Mouse (Mus musculus): ENCODE results near the gene Cmtm4.
"Not testable (repeated sequence)": the region's sequence is repeated elsewhere in the genome, so short reads cannot be mapped to it uniquely, and the experiment has no call there.

Gene Cmtm4

DNA sequence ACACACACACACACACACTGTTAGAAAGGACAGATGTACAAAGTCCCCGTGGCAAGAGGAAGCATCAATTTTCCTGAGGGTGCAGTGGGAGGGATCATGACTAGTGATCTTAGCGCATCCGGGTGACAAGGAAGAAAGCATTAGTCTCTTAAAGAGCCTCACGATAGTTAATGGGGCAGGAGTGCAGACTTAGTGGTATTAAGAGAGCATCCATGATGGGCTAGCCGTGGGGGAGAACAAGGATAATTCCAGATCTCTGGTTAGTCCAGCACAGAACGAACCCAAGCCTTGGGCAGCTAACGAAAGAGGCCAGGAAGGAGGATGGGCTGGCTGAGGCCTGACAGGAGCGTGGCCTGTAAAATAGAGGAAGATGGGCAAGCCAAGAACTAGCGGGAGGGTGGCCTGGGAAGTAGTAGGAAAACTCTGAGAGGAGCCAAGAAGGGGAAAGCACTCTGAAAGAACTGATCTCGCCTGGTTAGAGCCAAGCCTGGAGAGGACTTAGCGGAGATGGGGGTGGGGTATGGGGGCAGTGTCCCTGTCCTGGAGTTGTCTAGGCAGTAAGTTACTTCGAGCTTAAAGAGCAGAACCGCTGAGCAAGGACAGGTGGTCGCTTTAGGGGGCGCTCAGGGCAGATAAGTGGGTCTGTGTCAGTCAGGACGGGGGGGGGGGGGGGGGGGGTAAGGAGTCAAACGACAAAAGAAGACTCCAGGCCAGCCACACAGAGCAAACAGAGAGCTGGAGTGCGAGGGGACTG is 56.2 kb downstream of the Cmtm4 start, which contains the start of gene Cmtm3:
Cmtm3 (plus strand) TSS at position 182 of the 754 bp plus-strand sequence.
- no peak for DNase-seq (ENCODE audit: low read depth)

GRCm38 (mm10) chr8:104337890-104338289 is 57.7 kb downstream of the Cmtm4 start:
- DNase-seq (ENCODE audit: low read depth), result no peak

- DNase-seq (ENCODE audit: low read depth), result no peak
Measured at GRCm38 (mm10) chr8:104336806-104337205, 58.8 kb downstream of the Cmtm4 start.

DNA sequence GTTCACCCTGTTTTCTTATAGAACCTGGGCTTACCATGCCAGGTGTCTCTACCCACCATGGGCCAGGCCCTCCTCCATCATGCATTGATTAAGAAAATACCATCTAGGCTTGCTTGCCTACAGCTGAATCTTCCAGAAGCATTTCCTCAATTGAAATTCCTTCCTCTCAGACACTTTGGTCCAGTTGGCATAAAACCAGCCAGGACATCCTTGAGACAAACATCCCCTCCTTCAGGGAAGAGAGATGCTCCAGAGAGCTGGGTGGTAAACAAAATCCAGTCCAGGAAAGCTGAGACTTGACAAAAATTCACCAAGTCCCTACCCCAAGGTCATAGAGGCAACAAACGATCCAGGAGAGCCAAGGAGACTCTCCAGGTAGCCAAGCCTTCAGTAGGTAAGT is 61.4 kb downstream of the Cmtm4 start:
- no peak for DNase-seq (ENCODE audit: low read depth)

DNA sequence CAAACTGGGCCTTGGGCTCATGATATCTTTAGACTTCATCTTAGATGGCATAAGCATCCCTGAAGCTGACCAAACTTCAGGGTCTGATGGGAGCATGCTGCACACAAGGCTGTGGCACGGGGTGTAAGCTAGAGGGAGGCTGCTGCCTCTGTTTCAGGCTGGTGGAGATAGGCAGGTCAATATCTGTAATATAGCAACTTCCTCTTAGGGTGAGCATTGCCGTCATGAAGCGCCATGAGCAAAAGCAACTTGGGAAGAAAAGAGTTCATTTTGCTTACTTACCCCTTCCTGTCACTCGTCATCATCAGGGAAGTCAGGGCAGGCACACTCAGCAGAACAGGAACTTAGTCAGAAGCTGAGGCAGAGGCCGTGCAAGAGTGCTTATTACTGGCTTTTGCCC is 61.8 kb downstream of the Cmtm4 start:
- no peak for DNase-seq (ENCODE audit: low read depth)

DNA sequence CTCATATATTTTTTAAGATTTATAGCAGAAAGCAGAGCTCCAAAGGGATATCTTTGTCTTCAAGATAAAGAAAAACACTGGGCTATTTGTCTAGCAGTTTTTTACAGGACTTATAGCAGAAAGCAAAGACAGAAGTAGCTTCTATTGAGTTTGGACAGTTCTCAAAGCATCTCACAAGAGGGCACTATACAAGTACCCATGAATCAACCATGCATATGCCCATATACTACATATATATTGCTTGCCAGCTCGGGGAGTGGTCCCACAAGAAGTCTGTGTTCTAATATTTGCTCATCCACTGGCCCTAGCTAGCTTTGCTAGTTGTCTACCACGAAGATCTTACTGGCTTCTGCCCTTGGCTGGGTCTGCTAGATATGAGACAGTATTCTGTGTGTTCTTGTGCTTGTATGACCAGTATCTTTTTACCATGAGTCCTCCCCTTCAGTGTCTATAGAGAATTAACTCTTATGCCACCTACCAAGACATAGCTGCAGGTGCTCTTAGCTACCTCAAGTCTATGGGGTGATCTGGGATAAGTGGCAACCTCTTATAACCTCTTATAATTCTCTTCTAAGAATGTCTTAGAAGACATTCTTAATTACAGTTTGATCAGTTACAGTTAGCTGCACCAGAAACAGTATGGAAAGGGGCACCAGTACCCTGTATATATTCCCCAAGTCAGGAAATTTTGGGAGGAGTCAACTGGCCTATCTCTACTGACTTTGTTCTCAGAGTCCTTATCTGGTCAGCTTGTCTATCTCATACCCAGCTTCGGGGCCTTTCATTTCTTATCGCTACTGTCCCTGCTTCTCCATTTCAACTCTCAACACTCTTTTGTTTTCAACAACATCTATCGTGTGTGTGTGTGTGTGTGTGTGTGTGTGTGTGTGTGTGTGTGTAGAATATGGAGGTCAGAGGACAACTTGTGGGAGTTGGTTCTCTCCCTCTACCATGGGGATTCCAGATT is 62.7 kb downstream of the Cmtm4 start:
- DNase-seq (ENCODE audit: low read depth), result no peak

DNA sequence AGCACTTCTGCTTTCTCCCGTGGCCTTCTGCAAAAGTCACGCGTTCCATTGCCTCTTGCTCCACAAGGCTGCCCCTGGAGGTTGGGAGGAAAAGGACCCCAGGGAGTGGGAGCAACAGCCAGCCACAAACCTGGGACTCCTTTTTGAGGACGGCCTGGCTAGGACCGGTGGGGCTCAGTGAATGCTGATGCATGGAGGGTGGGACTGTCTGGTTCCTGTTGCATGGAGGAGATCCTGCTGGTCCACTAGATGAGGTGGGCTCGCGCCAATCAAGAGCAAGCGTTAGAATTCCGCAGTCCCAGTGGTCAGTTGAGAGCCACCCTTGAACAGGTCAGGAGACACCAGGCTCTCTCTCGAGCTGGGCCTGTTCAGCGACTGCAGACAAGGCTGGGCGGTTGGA is 73.7 kb downstream of the Cmtm4 start, which contains the start of gene Cmtm2b:
Cmtm2b (plus strand) TSS at position 301 of the 400 bp plus-strand sequence.
- not testable (repeated sequence) for DNase-seq (ENCODE audit: low read depth)

- DNase-seq (ENCODE audit: low read depth), result not testable (repeated sequence)
Measured at GRCm38 (mm10) chr8:104321267-104321666, 74.3 kb downstream of the Cmtm4 start, which contains the start of gene Gm11020. Gm11020 (plus strand) TSS chr8:104321567.

DNA sequence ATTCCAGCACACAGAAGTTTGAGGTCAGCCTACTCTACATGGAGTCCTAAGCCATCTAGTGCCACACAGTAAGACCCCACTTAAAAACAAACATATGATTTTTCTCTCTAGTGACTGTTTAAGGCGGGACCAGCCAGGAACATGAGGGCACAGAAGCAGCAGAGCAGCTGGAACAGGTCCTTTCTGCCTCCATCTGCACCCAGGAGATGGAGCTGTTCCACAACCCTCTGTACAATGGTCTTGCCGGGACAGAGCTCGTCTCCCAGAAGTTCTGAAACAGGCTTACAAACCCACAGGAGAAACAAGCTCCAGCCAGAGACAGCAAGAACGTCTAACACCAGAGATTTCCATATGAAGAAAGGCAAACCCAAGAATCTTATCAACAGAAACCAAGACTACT is 82.3 kb downstream of the Cmtm4 start:
- DNase-seq (ENCODE audit: low read depth), result peak; percentile 14

GRCm38 (mm10) chr8:104312023-104312422 is 83.6 kb downstream of the Cmtm4 start:
- not testable (repeated sequence) for DNase-seq (ENCODE audit: low read depth)

GRCm38 (mm10) chr8:104309441-104310155 is 86.0 kb downstream of the Cmtm4 start, which contains the start of the genes Gm45711 and Cmtm1:
Gm45711 (minus strand) TSS chr8:104310081.
Cmtm1 (minus strand) TSS chr8:104310145.
- not testable (repeated sequence) for DNase-seq (ENCODE audit: low read depth)

DNA sequence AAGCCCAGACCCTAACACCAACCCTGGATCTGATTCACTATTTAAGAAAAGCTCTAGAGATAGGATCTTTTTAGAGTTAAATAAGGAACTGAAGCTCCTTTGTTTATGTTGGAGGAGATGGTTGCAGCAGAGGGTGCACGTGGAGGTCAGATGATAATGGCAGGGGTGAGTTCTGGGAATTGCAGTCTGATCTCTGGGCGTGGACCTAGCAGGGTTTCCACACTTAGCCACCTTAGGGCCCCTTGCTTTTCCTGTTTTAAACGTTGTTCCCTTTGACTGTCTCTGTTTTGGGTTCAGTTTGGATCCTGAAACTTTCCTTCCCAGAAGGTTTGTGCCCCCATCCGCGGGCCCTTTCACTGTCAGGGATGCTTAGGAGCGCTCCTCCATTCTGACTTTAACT is 87.3 kb downstream of the Cmtm4 start:
- DNase-seq (ENCODE audit: low read depth), result not testable (repeated sequence)

DNA sequence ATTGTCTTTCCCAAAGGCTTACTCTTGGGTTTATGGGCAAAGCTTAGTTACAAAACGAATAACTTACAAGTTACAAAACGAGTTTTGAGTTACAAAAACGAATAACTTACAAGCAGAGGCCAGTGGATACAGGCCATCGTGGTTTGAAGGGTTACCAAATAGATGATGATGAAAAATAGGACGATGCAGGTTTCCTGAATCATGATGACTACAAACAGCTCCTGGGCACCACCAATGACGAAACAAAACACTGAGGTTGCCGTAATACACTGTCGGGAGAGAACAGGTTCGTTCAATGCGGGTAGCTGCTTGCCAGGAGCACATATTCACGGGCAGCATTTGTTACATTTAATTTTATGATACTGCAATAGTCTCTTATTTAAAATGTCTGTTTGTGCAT is 90.6 kb downstream of the Cmtm4 start:
- no peak for DNase-seq (ENCODE audit: low read depth)

DNA sequence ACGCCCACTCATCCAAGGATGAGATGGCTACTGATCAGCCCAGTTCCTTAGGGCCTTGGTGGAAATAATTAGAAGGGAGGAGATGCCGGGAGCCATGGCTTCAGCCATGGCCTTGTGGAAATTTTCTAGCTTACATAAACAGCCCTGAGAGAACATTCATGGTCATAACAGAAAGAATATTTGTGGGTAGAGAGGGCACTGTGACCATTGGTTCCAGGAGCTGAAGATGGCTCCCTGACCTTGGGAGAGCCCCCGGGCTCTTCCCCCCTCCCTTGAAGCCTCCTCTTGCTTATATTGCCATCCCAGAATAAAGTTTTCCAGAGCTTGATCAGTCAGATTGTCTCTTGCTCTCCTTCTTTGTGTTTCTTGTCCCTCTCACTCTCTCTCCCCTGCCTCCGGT is 93.1 kb downstream of the Cmtm4 start:
- DNase-seq (ENCODE audit: low read depth), result not testable (repeated sequence)

GRCm38 (mm10) chr8:104301577-104301976 is 94.0 kb downstream of the Cmtm4 start:
- not testable (repeated sequence) for DNase-seq (ENCODE audit: low read depth)

All from fibroblast of lung, adult 2 months (primary cell).